Mouse (Mus musculus): ENCODE data around the gene Hic1.
A peak's percentile ranks its signal among the peaks of the same experiment; 100 is the strongest.

Gene Hic1

DNA sequence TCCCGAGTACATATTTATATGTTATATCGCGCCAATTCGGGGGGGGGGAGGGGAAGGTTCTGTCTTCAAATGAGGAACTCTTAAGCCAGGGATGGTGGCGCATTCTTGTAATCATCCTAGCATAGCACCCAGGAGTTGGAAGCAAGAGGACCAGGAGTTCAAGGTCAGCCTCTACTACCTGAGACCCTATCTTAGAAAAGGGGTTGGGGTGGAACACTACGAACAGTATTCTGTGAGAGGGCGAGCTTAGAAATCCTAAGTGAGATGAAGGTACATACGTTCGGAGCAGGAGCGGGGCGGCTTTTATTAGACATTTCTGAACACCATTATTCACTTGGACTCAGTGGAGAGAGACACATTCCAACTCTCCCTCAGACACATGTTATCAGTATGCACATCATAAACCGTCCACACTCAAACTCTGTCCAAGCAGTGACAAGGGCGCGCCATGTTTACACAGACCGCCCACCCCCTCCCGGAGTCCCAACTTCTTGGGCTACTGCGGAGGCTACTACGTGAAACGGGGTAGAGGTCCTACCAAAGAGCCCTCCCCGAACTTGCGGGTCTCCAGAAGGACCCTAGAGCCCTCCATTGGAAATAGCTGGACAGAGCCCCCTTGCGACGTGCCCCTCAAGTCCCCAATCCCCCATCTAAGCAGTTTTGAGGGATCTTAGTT is at the start of gene Hic1:
Gene Hic1, minus strand, starts transcription at position 115 of the 676 bp plus-strand sequence.
- DNase-seq: peak; percentile 96

DNA sequence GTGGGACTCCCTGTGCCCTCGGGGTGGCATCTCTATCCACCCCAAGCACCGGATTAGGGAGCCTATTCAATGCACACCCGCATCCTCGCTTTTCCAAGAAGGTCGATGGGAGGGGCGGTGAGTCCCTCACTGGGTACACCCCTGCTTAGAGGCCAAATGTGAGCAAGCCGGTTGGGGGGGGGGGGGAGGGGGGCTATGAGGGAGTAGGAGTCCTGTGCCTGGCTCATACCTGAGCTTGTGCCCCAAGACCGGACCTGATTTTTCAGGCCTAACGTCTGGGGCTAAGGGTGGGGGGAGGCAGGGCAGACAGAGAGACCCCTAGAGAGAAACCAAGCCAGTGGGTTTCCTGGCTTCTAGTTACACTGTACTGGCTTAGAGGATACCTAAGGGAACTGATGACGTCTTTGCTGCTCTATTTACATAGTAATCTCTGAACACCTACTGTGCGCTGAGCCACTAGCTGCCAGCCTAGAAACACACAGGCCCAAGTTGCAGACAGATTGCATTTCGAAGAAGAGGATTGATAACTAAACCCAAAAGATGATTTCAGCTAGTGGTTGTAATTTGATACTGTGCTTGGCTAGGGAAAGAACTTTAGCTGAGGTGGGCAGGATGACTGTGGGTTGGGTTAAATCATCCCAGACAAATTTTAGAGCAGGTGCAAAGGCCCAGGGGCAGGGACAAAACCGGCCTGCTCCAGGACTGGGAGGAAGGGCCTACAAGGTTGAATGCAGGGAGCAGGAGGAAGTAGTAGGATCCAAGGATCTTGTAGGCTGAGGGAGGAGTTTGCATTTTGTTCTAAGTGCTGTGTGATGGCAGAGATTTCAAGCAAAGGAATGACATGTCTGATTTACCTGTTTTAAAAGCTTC is 45.0 kb upstream of the Hic1 start:
- DNase-seq: peak; percentile 81

DNA sequence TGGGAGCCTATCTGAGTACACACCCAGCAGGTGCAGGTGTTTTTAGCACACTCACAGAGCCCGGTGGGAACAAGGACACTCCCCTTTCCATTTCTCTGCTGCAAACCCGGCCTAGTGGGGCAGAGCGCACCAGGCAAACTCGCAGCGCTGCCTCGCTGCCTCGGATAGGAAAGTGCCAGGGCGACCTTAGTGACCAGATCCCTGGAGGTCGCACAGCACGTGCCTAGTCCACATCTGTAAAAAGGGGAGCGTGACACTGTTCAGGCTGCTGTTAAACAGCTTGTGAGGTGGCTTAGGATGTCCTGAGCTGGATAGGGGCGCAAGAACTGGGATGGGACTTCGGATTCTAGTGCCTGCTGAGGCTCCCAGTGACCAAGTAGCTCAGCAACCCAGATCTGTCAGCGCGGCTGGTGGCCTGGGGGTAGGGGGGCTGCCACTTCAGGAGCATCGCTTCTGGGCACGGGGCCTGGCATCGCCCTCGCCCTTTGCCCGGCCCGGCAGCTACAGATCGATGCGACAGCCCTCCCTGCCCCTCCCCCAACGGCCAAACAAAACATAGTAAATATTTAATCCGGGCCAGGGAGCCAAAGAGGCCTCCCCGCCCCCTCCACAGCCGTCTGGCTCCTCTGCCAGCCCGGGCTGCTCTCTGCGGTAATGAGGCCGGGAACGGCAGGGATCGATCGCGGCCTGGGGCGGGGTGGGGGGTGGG is 44.2 kb upstream of the Hic1 start:
- peak; percentile 94 for DNase-seq

DNA sequence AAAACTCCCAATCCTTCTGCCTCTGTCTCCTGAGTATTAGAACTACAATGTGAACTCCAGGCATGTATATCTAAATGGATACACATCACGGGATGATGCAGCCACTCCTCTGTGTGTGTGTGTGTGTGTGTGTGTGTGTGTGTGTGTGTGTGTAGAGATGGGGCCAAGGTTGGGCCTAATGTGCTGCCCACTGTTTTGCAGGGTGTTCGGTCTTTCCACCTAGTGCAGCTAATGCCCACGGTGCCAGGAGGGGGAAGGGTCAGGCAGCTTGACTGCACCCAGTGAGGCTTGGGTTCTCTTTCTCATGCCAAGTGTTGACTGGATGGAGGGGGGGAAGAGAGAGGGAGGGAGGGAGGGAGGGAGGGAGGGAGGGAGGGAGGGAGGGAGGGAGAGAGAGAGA is 43.6 kb upstream of the Hic1 start:
- DNase-seq: peak; percentile 90

DNA sequence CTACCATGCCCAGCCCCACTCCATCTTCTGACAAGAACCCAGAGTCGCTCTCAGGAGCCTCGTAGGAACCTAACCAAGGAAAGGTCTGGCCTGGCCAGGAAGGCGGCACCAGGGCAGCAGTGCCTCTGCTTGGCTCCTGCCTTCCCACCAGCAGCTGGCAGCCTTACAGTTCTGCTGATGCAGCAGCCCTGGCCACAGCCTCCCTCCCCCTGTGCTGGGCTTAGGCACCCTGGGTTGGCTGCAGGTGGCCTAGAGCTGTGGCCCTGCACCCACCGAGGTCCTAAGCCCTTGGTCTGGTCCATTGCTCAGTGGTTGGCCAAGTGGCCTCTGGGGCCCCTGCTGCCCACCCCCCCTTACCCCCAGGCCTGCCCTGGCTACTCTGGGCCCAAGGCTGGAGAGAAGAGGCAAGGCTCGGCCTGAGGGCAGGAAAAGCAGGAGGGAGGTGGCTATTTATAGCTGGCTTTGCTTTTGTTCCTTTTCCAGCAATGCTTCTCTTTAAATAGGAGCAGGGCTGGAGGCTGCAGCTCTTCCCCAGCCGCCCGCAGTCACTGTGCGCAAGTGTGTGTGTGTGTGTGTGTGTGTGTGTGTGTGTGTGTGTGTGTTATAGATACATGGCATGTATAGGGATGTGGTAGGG is 42.8 kb upstream of the Hic1 start:
- peak; percentile 97 for DNase-seq

DNA sequence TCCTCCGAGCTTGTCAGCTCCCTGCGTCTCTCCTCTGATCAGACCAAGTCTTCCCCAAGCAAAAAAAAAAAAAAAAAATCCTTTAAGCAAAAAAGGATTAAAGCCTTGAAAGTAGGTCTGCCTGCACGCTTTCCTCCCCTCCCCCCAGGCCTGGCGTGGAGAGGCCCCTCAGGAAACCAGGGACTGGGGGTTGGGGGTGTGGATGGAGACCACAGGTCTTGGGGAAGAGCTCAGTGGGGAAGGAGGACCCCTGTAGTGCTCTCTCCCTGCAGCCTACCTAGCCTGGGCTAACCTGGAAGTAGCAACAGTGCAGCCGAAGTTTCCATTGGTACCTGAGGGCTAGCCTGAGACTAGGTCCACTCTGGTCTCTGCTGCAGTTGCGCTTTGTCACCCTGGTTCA is 41.4 kb upstream of the Hic1 start:
- no peak for DNase-seq

DNA sequence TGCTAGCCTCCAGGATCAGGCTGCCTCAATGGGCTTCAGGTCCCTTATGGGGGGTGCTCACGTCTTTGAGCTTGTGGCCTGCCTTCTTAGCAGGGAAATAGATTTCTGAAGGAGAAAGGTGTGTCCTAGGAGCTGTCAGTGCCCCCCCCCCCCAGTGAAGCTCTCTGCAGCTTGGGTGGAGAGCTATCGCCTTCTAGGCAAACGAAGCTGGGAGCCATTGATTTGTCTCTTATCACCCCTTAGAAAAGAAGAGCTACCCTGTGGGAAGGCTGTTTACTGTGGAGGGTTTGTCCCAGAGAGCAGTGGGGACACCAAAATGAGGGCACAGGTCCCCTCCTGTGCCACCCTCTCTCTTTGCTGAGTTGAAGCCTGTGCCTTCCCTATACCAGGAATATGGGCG is 40.8 kb upstream of the Hic1 start:
- no peak for DNase-seq

DNA sequence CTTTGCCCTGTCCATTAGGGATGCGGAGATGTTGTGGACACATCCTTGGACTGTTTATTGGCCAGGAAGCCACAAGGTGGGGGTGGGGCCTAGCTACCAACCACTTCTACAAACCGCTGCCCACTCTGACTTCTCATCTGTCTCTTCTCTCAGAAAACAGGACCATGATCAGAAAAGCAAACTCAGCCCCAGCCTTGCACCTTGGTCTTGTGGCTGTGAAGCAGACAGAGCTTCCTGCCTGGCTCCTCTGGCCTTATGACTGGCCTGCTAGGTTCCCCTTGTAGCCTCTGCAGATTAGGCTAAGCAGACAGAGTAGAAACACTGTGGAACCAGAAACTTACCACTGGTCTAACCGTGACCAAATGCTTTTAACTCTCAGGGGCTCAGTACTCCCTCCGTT is 40.0 kb upstream of the Hic1 start:
- no peak for DNase-seq

DNA sequence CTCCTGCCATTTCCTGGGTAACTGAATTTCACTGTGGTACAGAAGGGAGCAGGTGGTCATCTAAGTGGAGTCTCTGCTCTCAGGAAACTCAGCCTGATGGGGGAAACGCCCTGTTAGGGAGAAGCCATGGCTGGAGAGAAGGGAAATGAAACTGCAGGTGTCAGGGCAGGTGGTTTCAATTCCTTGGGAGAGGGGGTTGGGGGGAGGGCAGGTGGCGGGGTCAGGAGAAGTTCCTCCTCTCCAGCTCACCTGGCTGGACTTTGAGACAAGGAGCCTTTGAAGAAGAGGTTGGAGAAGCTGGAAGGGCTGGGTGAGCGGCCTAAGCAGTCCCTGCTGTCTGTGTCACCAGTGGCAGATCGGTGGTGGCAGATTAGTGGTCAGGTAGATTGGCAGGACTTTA is 37.0 kb upstream of the Hic1 start:
- DNase-seq: no peak

DNA sequence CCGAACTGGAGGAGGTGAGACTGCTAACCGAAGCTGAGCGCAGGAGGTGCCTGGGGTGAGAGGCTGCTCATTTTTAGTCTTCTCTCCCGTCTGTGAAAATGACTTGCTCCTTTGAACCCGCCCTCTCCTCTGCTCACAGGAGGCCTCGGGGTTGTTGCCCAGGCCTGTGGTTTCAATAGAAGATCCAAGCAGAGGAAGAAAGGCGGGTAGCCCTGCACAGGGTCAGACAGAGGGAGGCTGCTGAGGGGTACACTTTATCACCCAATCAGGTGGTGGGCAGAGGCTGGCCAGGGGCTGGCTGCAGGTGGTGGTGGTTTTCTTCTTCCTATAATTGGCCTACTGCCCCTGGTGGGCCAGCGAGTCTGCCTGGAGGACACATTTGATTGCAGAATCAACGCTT is 35.2 kb upstream of the Hic1 start:
- DNase-seq: no peak

DNA sequence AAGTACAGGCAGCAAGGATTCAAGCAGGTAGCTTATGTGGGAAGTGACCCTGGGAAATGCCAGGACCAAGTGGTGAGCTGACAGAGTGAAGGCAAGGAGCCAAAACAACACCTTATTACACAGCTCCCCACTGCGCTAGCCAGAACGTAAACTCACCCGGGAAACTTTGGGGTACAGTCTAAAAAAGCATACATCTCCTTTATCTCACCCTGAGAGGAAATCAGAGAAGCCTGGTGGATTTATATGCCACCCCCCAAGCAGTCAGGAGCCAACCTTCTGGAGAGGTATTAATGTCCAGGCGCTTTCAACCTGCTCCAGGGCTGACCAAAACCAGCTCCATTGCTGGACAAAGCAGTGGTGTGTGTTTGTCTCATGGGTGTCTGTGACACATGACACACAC is 34.6 kb upstream of the Hic1 start:
- no peak for DNase-seq

DNA sequence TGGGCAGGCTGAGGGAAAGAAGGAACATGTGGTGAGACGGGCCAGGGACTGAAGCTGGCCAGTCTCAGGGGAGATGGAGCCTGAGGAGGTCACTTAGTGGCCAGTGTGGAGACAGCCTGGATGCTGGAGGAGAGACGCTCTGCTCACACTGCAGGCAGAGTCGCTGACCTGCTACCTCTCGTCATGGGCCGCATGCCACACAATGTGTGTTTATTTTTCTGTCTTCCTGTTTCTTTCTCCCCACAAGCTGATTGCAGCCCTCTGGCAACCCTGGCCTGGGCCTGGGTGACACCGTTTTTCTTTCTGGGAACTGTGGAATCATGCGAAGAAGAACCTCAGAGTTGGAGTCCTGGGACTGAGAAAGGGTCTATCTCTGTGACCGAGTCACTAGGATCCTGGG is 32.4 kb upstream of the Hic1 start:
- no peak for DNase-seq

DNA sequence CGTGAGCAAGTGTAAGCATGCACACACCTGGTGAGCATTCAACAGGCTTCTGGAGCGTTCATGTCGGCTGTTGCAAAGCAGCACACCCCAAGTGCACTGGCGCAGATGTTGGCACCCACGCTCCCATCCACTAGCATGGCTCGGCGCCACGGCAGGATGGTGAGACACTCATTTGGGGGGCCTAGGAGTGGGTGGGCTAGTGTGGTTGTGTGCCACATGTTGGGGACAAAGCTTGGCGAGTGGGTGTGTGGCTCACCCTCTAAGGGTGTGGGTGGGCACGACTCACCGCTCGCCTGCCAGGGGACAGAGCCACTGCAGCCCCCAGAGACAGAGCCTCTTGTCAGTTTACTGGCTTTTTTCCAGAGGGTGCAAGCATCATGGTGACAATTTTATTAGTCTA is 31.6 kb upstream of the Hic1 start:
- DNase-seq: no peak

DNA sequence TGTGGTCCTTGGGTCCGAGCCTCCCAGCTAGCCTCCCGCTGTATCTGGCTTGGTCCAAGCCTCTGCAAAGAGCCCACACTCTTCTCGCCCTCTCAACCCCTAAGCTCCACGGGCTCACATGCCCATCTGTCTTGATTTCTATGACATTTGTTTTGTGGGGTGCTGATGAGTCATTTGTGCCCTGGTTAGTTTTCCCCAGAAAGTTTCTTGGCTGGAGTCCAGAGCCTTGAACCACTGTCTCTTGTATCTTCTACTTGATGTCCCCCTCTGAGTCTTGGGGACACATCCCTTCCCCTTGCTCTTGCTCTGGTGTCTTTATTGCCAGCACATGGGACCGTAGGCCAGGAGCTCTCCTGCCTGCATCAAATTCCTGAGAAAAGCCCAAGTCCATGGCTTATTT is 30.6 kb upstream of the Hic1 start:
- DNase-seq: no peak

DNA sequence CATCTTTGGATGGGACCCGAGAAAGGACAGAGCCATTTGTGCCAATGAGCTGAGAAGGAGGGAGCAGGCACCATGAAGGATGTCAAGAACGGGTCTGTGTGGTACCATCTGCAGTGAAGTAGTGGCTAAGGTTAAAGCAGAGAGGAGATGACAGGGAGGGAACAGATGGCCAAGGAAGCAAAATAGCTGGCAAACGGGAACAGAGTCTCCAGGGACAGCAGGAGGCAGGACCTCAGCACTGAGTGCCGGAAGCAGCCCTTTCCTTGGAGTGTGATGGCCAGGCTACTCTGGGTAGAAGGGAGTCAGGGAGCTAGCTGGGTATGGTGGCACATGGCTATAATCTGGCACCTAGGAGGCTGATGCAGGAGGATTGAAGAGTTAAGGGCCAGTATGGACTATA is 29.5 kb upstream of the Hic1 start:
- no peak for DNase-seq

DNA sequence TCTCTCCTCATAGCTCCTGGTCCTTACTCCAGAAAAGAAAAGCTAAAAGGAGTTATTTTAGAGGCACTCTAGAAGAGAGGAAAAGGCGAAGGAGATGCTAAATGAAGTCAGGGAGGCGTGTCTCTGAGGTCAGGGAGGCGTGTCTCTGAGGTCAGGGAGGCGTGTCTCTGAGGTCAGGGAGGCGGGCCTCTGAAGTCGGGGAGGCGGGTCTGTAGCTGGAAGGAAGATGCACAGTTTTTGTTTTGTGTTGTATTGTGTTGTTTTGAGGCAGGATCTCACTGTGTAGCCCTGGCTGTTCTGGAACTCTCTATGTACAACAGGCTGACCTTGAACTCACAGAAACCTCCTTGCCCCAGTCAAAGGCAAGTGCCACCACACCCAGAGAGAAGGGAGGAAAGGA is 28.6 kb upstream of the Hic1 start:
- DNase-seq: no peak

DNA sequence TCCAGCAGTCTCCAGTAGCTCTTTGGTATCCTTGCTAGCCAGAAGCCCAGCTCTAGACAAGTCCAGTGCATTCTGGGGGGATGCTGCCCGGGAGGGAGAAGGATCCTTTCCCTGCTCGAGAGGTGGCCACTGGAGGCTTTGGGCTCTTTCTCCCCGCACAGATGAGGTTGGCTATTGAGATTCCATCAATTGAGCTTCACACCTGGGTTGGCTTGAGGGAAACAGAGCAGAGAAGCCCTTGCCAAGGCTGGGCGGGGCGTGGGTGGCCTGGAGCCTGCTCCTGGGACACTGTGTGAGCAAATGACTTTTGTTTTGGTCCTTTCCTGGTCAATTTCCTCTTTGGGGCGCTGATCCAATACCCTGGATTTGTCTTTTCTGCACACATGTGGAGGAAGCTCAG is 26.8 kb upstream of the Hic1 start:
- DNase-seq: peak; percentile 84

DNA sequence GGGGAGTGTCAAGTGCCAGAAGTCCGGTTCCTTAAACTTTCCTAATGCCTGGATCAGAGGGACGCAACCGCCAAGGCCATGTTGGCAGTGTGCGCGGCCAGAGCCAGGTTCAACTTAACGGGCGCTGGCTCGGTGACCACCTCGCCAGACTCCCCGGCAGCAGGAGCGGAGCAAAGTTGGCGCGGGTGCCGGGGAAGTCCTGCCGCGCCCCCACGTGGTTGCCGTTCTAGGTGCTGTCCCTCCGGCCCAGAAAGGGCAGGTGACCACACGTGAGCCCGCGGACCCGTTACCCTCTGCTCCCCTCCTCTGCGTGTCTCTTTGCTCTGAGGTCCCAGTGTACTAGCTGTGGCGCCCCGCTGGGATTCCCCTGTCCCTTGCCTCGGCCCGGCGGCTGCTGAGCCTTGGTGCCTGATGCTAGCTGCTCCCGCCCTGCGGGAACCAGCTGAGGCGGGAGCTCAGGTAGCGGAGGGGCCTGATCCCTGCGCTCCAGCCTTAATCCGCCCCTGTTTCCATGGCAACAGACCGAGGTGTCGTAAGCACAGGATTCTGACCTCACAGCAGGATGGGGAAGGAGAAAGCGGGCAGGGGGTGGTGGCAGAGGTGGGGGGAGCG is 25.6 kb upstream of the Hic1 start:
- DNase-seq: peak; percentile 95

DNA sequence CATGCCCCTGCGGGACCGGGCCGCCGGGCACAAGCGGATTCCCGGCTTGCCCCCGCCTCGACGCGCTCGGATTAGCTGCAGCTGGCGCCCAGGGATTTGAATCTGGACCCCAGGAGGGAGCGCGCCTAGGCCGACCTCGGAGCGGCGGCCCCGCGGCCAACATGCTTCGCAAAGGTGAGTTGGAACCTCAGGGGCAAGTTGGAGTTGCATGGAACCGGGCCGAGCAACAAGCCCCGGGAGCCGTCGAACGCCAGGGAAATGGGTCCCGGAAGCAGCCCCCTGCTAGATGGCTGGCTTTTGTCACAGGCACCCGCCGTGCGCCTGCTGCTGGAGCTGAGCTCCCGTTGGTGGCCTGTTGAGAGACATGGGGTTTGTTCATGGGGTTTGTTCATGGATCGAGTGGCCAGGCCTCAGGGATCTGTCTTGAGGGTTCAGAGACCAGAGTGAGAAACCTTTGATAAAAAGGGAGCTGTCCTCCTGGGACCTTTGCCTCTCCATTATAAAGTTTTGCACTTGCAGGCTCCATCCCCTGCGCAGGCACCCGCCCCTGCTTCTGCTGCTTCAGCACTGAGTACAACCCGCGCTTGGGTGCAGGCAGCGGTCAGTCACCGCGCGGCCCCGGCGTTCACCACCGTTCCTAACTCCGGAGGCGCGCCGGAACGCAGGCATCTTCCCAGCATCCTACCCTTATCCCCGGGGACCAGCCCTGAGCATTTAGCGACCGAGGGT is 25.0 kb upstream of the Hic1 start:
- peak; percentile 92 for DNase-seq

DNA sequence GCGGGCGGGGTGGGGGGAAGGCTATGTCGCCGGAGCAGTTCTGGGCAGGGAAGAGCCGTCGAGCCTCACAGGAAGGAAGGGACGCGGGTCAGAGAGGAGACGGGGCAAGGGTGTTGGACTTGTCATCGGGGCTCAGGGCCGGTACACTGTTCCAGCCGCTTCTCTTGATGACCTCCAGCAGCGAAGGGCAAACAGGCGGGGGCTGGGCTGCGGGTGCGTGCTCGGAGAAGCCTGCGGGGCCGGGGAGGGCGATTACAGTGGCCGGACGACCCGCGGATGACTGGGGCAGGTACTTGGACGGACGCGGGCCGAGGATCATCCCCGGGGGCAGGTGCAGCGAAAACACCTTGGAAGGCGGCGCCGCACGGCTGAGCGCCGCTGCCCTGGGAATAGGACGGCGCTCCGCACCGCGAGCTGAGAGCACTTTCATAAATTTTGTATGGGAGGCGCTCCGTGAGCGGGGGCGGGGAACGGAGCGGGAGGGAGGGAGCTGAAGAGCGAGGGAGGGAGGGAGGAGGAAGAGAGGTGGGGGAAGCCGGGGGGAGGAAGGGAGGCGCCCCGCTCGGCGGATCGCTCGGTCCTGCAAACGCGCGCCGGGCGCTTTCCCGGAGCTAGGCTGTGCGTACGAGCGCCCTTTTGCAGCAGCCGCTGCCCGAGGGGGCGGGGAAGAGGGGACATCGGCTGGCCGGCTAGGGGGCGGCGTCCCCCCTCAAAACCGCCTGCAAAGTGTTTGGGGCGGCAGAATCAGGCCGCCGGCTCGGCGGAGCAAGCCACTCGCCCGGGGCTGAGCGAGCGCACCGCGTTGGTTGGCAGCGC is 24.1 kb upstream of the Hic1 start, which contains the start of gene Rtn4rl1:
Gene Rtn4rl1, plus strand, starts transcription at position 528 of the 816 bp plus-strand sequence.
- DNase-seq: peak; percentile 98
